Comparison of ENCODE assay signal across 8 mouse cellular contexts in genomic region chr6:30958736-30959540, GRCm38 (mm10). TPM values are rescaled to one million over a fixed set of nuclear protein-coding genes. Genes with fewer than 3 reads are reported as not detected.
DNase-seq lines count a peak whose midpoint lies in the region; ATAC-seq lines count a peak whose summit lies in the region.

Gene Klf14, minus strand, starts transcription at chr6:30959078.

- no peaks in the 10 kb centered on the region for H3K36me3 ChIP-seq in megakaryocyte, embryonic 14.5 days (replicated peaks; ENCODE audit: low read length)
- H3K36me3 ChIP-seq in embryonic facial prominence, embryonic 13.5 days, result peaks cover 13% of the 10 kb centered on the region
- H3K36me3 ChIP-seq in limb, embryonic 15.5 days, result 0 out of 2 replicates have a peak, but pooled peaks cover 11% of the 10 kb centered on the region
- peaks cover 11% of the 10 kb centered on the region; the same call in 1 of the 2 replicates for H3K36me3 ChIP-seq in neural tube, embryonic 15.5 days

- ATAC-seq in megakaryocyte, adult 5-6 weeks (ENCODE audit: poor library complexity, severe bottlenecking), result no peak
- no peak for ATAC-seq in embryonic facial prominence, embryonic 13.5 days (ENCODE audit: insufficient number of reproducible peaks, insufficient read depth, low FRiP score, low TSS enrichment, low read depth)
- ATAC-seq in limb, embryonic 15.5 days (ENCODE audit: insufficient number of reproducible peaks, low FRiP score, low TSS enrichment, low read depth), result 0 out of 2 replicates have a peak, but pooled peaks have one; percentile 30
- no peak for ATAC-seq in neural tube, embryonic 15.5 days (ENCODE audit: low FRiP score)

- H3K27me3 ChIP-seq in megakaryocyte, embryonic 14.5 days (replicated peaks), result peaks cover 81% of the 10 kb centered on the region
- H3K27me3 ChIP-seq in embryonic facial prominence, embryonic 13.5 days, result peaks cover 59% of the 10 kb centered on the region
- peaks cover 41% of the 10 kb centered on the region for H3K27me3 ChIP-seq in limb, embryonic 15.5 days
- H3K27me3 ChIP-seq in neural tube, embryonic 15.5 days (replicated peaks), result peaks cover 71% of the 10 kb centered on the region

- H3K4me3 ChIP-seq in megakaryocyte, embryonic 14.5 days (replicated peaks), result peak within 1 kb of the TSS; percentile 89
- peak within 1 kb of the TSS; percentile 57 for H3K4me3 ChIP-seq in embryonic facial prominence, embryonic 13.5 days
- H3K4me3 ChIP-seq in limb, embryonic 15.5 days, result peak within 1 kb of the TSS; percentile 56
- peak within 1 kb of the TSS; percentile 46 for H3K4me3 ChIP-seq in neural tube, embryonic 15.5 days (replicated peaks)

- no peak within 1 kb of the TSS for H3K27ac ChIP-seq in embryonic facial prominence, embryonic 13.5 days
- peak within 1 kb of the TSS; percentile 76 for H3K27ac ChIP-seq in limb, embryonic 15.5 days
- H3K27ac ChIP-seq in neural tube, embryonic 15.5 days (replicated peaks), result no peak within 1 kb of the TSS

- H3K4me1 ChIP-seq in megakaryocyte, embryonic 14.5 days, result peaks cover 18% of the 10 kb centered on the region
- H3K4me1 ChIP-seq in embryonic facial prominence, embryonic 13.5 days, result no peaks in the 10 kb centered on the region
- H3K4me1 ChIP-seq in limb, embryonic 15.5 days, result peaks cover 7% of the 10 kb centered on the region; the same call in 1 of the 2 replicates
- H3K4me1 ChIP-seq in neural tube, embryonic 15.5 days, result peaks cover 6% of the 10 kb centered on the region; the same call in 1 of the 2 replicates

- H3K9ac ChIP-seq in embryonic facial prominence, embryonic 13.5 days, result peak within 1 kb of the TSS; percentile 67
- H3K9ac ChIP-seq in limb, embryonic 15.5 days, result peak within 1 kb of the TSS; percentile 45
- H3K9ac ChIP-seq in neural tube, embryonic 15.5 days (replicated peaks), result no peak within 1 kb of the TSS

- intact Hi-C loops in heart, postnatal 10 days (cut with DNase I), result no loop called here

- H3K4me2 ChIP-seq in embryonic facial prominence, embryonic 13.5 days, result peak within 1 kb of the TSS; percentile 73
- H3K4me2 ChIP-seq in limb, embryonic 15.5 days, result peak within 1 kb of the TSS; percentile 76
- H3K4me2 ChIP-seq in neural tube, embryonic 15.5 days, result peak within 1 kb of the TSS; percentile 70

- DNase-seq in heart, postnatal 10 days, result peak; percentile 70 to 77
- DNase-seq in cerebellum, adult 11 months, result no peak
- no peak for DNase-seq in layer of hippocampus, adult 11-12 months (ENCODE audit: low spot score)

- peaks cover 12% of the 10 kb centered on the region for H3K9me3 ChIP-seq in megakaryocyte, embryonic 14.5 days
- H3K9me3 ChIP-seq in embryonic facial prominence, embryonic 13.5 days, result peaks cover 33% of the 10 kb centered on the region
- H3K9me3 ChIP-seq in limb, embryonic 15.5 days, result peaks cover 23% of the 10 kb centered on the region
- peaks cover 37% of the 10 kb centered on the region for H3K9me3 ChIP-seq in neural tube, embryonic 15.5 days (replicated peaks)

- WGBS in embryonic facial prominence, embryonic 13.5 days, result 1% methylated on average over 69 of the region's 75 CpGs
- under 1% methylated on average over 74 of the region's 75 CpGs for WGBS in limb, embryonic 15.5 days
- under 1% methylated on average over 74 of the region's 75 CpGs for WGBS in neural tube, embryonic 15.5 days

RNA-seq across cellular contexts. Expression of gene Klf14, which starts in this region (rescaled TPM):
- 0.71 TPM in 1 of 2 replicates, not detected in the other for polyA plus RNA-seq in megakaryocyte, embryonic 14.5 days (2012; ENCODE audit: insufficient read depth, low replicate concordance)
- total RNA-seq in megakaryocyte, adult 5-6 weeks (2015), result not detected in 2 replicates
- not detected in 2 replicates for total RNA-seq in megakaryocyte, adult 5-6 weeks (2017)
- 1.5 and 1.9 TPM in 2 replicates for polyA plus RNA-seq in embryonic facial prominence, embryonic 13.5 days (2015; fragmentation: Nextera tagmentation; extraction: Ambion mirVana)
- under 1 TPM; 0.72 to 0.89 TPM for total RNA-seq in heart, postnatal 10 days (2021)
- polyA plus RNA-seq in limb, embryonic 15.5 days (2015; fragmentation: Nextera tagmentation; extraction: Ambion mirVana), result 10.1 and 12.6 TPM in 2 replicates
- 0.56 and 1.4 TPM in 2 replicates for polyA plus RNA-seq in neural tube, embryonic 15.5 days (2015; fragmentation: Nextera tagmentation; extraction: Ambion mirVana)

Comparison
In these comparisons a context has a peak if more than half of its experiments do, and no peak if none do; other contexts are left out.
1. Peak in DNase-seq in heart, postnatal 10 days; RNA of the gene not detected or under 1 TPM.